Mouse (Mus musculus): ENCODE measurements around the gene Kif3b.

- TF ChIP-seq CTCF (conservative IDR thresholded peaks at IDR 0.05; ENCODE audit: low read length): no peak
- TF ChIP-seq NANOG (IDR thresholded peaks at IDR 0.05; ENCODE audit: borderline replicate concordance, low read length): no peak
- TF ChIP-seq POU5F1 (IDR thresholded peaks at IDR 0.05; ENCODE audit: borderline replicate concordance, low read length): no peak
Measured at GRCm38 (mm10) chr2:153343191-153343590, 52.0 kb downstream of the Kif3b start.

Data from E14TG2a.4 (cell line).